Mouse (Mus musculus): ENCODE data around the gene Gfod1. TPM values are rescaled to one million over a fixed set of nuclear protein-coding genes. Genes with fewer than 3 reads are reported as not detected.
A peak's percentile ranks its signal among the peaks of the same experiment; 100 is the strongest.

Gene Gfod1
- total RNA-seq, 2 experiments from 2014 or later, result 3.2 to 3.4 TPM

- ATAC-seq (replicated peaks; ENCODE audit: low FRiP score, poor library complexity, severe bottlenecking), result peak; percentile 46
Measured at GRCm38 (mm10) chr13:43235586-43235910, 68.4 kb downstream of the Gfod1 start.

GRCm38 (mm10) chr13:43234869-43235585 lies 68.9 kb downstream of the Gfod1 start:
- ATAC-seq (replicated peaks; ENCODE audit: low FRiP score, poor library complexity, severe bottlenecking), result no peak

DNA sequence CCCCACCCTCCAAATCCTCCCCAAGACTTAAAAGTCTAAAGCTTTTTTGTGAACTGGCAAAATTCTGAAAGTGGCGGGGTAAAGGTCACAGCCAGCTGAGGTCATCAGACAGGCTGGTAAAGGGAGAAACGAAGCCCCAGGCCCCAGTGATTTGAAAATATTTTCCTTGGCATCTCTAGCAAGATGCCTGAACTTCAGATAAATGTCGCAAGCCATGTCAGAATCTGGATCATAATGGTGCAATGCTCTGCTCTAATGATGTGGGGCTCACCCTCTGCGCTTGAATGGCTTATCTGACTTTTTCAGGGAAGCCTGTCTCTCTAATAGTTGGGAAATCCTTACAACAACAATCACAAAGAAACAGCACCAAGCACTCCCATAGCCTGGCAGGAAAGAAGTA lies 70.6 kb downstream of the Gfod1 start:
- no peak for ATAC-seq (replicated peaks; ENCODE audit: low FRiP score, poor library complexity, severe bottlenecking)

- no peak for ATAC-seq (replicated peaks; ENCODE audit: low FRiP score, poor library complexity, severe bottlenecking)
Measured at GRCm38 (mm10) chr13:43231965-43232860, 71.8 kb downstream of the Gfod1 start.

GRCm38 (mm10) chr13:43230842-43231241 lies 73.1 kb downstream of the Gfod1 start:
- ATAC-seq (replicated peaks; ENCODE audit: low FRiP score, poor library complexity, severe bottlenecking), result no peak

GRCm38 (mm10) chr13:43230238-43230637 lies 73.7 kb downstream of the Gfod1 start:
- ATAC-seq (replicated peaks; ENCODE audit: low FRiP score, poor library complexity, severe bottlenecking), result no peak

DNA sequence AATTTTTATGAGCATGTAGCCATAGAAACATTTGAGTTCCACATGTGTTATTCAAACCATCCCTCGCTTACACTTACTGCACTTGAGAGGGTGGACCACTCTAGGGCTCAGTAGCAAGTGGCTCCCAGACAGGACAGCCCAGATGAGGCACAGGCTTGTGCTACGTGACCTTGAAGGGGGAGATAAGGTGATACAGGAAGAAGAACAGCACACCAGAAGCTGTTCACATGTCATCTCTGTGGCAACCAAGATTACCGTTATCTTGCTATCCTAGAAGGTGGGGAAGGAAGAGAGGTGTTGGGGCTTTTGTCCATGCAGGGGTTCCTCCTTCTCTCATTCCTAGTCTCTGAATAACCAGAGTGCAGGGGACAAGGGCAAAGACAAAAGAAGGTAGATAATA lies 74.2 kb downstream of the Gfod1 start:
- no peak for ATAC-seq (replicated peaks; ENCODE audit: low FRiP score, poor library complexity, severe bottlenecking)

GRCm38 (mm10) chr13:43228141-43228540 lies 75.8 kb downstream of the Gfod1 start:
- ATAC-seq (replicated peaks; ENCODE audit: low FRiP score, poor library complexity, severe bottlenecking), result no peak

- ATAC-seq (replicated peaks; ENCODE audit: low FRiP score, poor library complexity, severe bottlenecking), result no peak
Measured at GRCm38 (mm10) chr13:43226041-43226440, 77.9 kb downstream of the Gfod1 start.

GRCm38 (mm10) chr13:43225161-43225560 lies 78.8 kb downstream of the Gfod1 start:
- ATAC-seq (replicated peaks; ENCODE audit: low FRiP score, poor library complexity, severe bottlenecking), result no peak

DNA sequence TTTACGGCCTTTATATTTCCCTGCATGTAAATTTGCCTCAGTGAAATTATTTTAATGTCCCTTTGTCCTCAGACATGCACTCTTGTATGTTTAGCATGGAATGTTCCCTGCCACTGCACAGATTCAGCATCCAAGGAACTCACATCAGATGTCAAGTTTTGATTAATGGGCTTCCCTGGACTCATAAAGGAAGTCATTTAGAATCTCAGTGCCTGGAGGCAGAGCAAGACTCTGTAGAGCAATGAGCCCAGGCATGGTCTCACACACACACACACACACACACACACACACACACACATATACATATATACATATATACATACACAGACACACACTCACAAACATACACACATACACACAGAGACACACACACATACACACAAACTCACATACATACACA lies 81.9 kb downstream of the Gfod1 start:
- ATAC-seq (replicated peaks; ENCODE audit: low FRiP score, poor library complexity, severe bottlenecking), result no peak

- ATAC-seq (replicated peaks; ENCODE audit: low FRiP score, poor library complexity, severe bottlenecking), result no peak
Measured at GRCm38 (mm10) chr13:43221290-43221689, 82.7 kb downstream of the Gfod1 start.

DNA sequence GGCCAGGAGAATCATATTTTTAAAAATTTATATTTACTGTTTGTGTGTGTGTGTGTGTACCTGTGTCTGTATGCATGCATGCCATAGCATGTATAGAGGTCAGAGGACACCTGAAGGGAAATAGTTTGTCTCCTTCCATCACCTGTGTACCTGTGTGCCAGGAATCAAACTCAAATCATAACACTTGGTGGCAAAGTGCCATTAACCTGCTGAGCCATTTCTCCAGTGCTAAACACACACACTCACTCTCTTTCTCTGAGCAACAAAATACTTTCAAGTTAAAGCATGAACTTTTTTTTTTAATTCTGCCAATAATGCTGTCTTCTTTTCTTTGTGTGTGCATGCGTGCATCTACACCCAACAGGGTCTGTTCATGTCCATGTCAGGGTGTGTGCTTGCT lies 83.3 kb downstream of the Gfod1 start:
- no peak for ATAC-seq (replicated peaks; ENCODE audit: low FRiP score, poor library complexity, severe bottlenecking)

GRCm38 (mm10) chr13:43218764-43219163 lies 85.2 kb downstream of the Gfod1 start:
- no peak for ATAC-seq (replicated peaks; ENCODE audit: low FRiP score, poor library complexity, severe bottlenecking)

DNA sequence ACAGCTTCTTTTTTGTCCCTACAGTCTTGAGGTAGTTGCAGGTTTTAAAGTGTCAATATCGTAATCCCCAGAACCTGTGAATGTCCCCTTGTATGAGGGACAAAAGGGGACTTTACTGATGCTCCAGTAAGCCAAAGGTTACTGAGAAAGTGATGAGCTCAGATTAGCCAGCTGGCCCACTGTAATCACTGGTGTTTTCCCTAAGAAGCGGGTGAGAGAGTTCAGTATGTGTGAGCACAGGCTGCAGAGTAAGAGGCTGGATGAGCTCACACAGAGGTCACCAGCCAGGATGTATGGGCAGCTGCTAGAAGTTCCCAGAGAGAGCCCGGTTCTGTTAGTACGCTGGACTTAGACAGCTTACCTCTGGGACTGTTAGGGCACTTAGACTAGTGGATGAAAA lies 85.7 kb downstream of the Gfod1 start:
- ATAC-seq (replicated peaks; ENCODE audit: low FRiP score, poor library complexity, severe bottlenecking), result no peak

- ATAC-seq (replicated peaks; ENCODE audit: low FRiP score, poor library complexity, severe bottlenecking), result no peak
Measured at GRCm38 (mm10) chr13:43217686-43218085, 86.3 kb downstream of the Gfod1 start.

GRCm38 (mm10) chr13:43217059-43217458 lies 86.9 kb downstream of the Gfod1 start:
- no peak for ATAC-seq (replicated peaks; ENCODE audit: low FRiP score, poor library complexity, severe bottlenecking)

DNA sequence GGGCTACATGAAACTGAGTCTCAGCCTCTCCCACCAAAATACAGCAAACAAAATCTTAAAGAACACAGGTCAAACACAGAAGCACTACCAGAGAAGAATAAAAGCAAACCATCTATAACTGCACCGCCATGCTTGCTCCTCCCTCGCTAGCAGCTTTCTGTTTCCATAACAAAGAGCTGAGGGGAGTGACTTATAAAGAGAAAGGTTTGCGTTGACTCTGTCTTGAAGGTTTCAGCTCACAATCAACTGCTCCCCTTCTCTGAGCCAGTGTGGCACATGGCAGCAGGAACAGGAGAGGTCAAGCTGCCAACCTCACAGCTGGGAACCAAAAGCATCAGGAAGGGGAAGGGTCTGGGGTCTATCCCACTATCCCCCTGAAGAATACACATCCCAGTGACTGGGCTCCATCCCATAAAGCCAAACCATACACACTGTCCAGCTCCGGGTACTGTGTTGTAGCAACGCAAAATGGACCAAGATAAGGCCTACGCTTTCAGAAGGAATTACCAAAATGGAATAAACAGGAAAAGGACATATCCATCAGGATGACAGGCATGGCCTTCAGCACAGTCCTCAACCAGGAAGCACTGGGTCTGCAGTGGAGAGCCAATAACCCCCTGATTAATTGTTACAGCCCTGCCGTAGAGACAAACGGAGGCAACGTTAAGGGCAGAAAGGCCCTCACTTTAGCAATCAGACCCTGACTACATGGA lies 87.8 kb downstream of the Gfod1 start:
- no peak for ATAC-seq (replicated peaks; ENCODE audit: low FRiP score, poor library complexity, severe bottlenecking)

- no peak for ATAC-seq (replicated peaks; ENCODE audit: low FRiP score, poor library complexity, severe bottlenecking)
Measured at GRCm38 (mm10) chr13:43215144-43215993, 88.6 kb downstream of the Gfod1 start.

DNA sequence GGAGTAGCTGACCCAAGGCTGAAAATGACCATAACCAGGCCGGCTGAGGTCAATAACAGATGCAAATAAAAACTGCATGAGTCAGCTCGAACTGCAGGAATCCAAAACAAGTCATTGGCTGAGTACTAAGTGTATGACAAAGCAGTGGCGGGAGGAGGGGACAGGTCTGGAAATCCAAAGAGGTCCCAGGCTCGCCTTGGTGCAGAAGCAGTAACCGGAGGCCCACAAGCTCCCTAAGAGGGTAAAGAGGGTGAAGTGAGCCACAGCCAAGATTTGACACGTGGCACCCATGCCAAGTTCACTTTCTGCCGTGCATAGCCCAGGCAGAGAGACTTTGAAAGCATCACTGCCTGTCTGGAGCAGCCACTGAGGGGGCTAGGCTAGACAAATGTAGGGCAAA lies 91.6 kb downstream of the Gfod1 start:
- ATAC-seq (replicated peaks; ENCODE audit: low FRiP score, poor library complexity, severe bottlenecking), result no peak
